In the genomic region with DNA sequence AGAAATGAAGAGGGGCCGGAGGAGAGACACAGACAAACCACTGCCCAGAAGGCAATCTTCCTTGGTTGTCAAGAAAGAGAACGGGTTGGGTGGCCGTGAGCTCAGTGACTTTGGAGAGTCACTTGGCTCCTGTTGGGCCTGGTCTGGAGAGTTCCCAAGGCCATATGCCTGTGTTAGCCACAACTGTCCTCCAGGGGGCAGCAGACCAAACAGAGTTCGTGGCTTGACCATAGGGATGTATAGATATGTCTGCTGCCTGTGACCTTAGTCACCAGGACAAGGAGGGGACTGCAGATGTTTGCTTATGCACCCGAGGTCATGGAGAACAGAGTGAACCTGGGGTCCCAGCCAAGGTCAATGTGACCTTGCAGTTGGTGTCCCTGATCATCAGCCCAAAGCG, we compare ENCODE assay signal across 9 mouse cellular contexts.
DNase-seq lines count a peak whose midpoint lies in the region; ATAC-seq and TF ChIP-seq lines count a peak whose summit lies in the region.
"Had no signal": no experiment of that assay in that cellular context is flagged by ENCODE, and none has a peak within 500 bp of the region (broad histone marks: within the 10 kb centered on the region; RNA-seq: fewer than 3 reads in every experiment).

No protein-coding gene starts in this region.

- no peak overlapping the region for H3K4me3 ChIP-seq in neural tube, embryonic 15.5 days (replicated peaks)
- no peak overlapping the region for H3K4me3 ChIP-seq in midbrain, postnatal 0 days (ENCODE audit: low read depth, low read length)
- H3K4me3 ChIP-seq: neural tube, embryonic 13.5 days had no signal

- H3K27me3 ChIP-seq in neural tube, embryonic 15.5 days (replicated peaks) = no peaks in the 10 kb centered on the region
- H3K27me3 ChIP-seq in midbrain, postnatal 0 days (ENCODE audit: insufficient read depth, low read length) = no peaks in the 10 kb centered on the region

- H3K4me1 ChIP-seq in neural tube, embryonic 15.5 days = peaks cover 39% of the 10 kb centered on the region
- H3K4me1 ChIP-seq in midbrain, postnatal 0 days (ENCODE audit: insufficient read depth, low read length) = peaks cover 15% of the 10 kb centered on the region; the same call in 1 of the 2 replicates

- H3K36me3 ChIP-seq in neural tube, embryonic 15.5 days = no peaks in the 10 kb centered on the region
- H3K36me3 ChIP-seq in midbrain, postnatal 0 days (ENCODE audit: insufficient read depth, low read length) = no peaks in the 10 kb centered on the region
- H3K36me3 ChIP-seq: neural tube, embryonic 13.5 days had no signal

- H3K9me3 ChIP-seq in neural tube, embryonic 15.5 days (replicated peaks) = no peaks in the 10 kb centered on the region
- no peaks in the 10 kb centered on the region for H3K9me3 ChIP-seq in midbrain, postnatal 0 days (ENCODE audit: low read length)
- H3K9me3 ChIP-seq: neural tube, embryonic 13.5 days had no signal

- no peak overlapping the region for H3K4me2 ChIP-seq in neural tube, embryonic 15.5 days
- H3K4me2 ChIP-seq in midbrain, postnatal 0 days (ENCODE audit: low read depth, low read length, poor library complexity, severe bottlenecking) = no peak overlapping the region
- H3K4me2 ChIP-seq: neural tube, embryonic 13.5 days had no signal

- ATAC-seq in CD4-positive, CD25-positive, alpha-beta regulatory T cell, adult 4 months = no peak
- no peak for ATAC-seq in neural tube, embryonic 15.5 days (ENCODE audit: low FRiP score)
- no peak for ATAC-seq in midbrain, postnatal 0 days (ENCODE audit: low FRiP score)

- H3K9ac ChIP-seq in neural tube, embryonic 15.5 days (replicated peaks) = no peak overlapping the region
- no peak overlapping the region for H3K9ac ChIP-seq in midbrain, postnatal 0 days (replicated peaks; ENCODE audit: low read length, poor library complexity, severe bottlenecking)
- H3K9ac ChIP-seq: neural tube, embryonic 13.5 days had no signal

- no peak overlapping the region for H3K27ac ChIP-seq in neural tube, embryonic 15.5 days (replicated peaks)
- no peak overlapping the region for H3K27ac ChIP-seq in midbrain, postnatal 0 days (ENCODE audit: low read depth, low read length)

- peak; percentile 52 for DNase-seq in CD4-positive, CD25-positive, alpha-beta regulatory T cell, adult 2 months (ENCODE audit: low read depth, low spot score)
- DNase-seq in neural tube, embryonic 10.5 days (ENCODE audit: extremely low spot score, low spot score) = peak; percentile 85
- peak; percentile 80 to 83 for DNase-seq in cerebellum, postnatal 14 days
- DNase-seq in kidney, postnatal 10 days = peak; percentile 73
- peak; percentile 67 for DNase-seq in midbrain, postnatal 0 days (ENCODE audit: low spot score)
- peak; percentile 27 to 54 for DNase-seq in urinary bladder, postnatal 36 days (ENCODE audit: low spot score in 2 of 2)

- 52% methylated on average over 6 of the region's 6 CpGs for WGBS in neural tube, embryonic 15.5 days
- WGBS in midbrain, postnatal 0 days = 49% methylated on average over 6 of the region's 6 CpGs

- peak; percentile 81 for TF ChIP-seq CTCF in midbrain, postnatal 0 days (IDR thresholded peaks at IDR 0.05)
